In genomic region chr2:16351106-16351505, GRCm38 (mm10) we compare ENCODE assay signal across 18 mouse cellular contexts.
"Had no signal": no experiment of that assay in that cellular context is flagged by ENCODE, and none has a peak within 500 bp of the region (broad histone marks: within the 10 kb centered on the region; RNA-seq: fewer than 3 reads in every experiment).

No protein-coding gene starts in this region.

- H3K9ac ChIP-seq: limb, embryonic 12.5 days; limb, embryonic 15.5 days; liver, embryonic 12.5 days; liver, embryonic 15.5 days; lung, embryonic 15.5 days; midbrain, embryonic 12.5 days; neural tube, embryonic 13.5 days had no signal

- H3K4me1 ChIP-seq: limb, embryonic 12.5 days; liver, embryonic 12.5 days; liver, embryonic 15.5 days; lung, embryonic 15.5 days; midbrain, embryonic 12.5 days had no signal

- H3K9me3 ChIP-seq: limb, embryonic 12.5 days; limb, embryonic 15.5 days; liver, embryonic 12.5 days; liver, embryonic 15.5 days; lung, embryonic 15.5 days; midbrain, embryonic 12.5 days; neural tube, embryonic 13.5 days had no signal

- DNase-seq: kidney, adult 11 months; kidney, adult 9 months; kidney, postnatal 14 days; left cerebral cortex, postnatal 4 days; lung, adult 18-20 months; lung, postnatal 10 days; lung, postnatal 36 days; retina, postnatal 1 day had no signal

- ATAC-seq: liver, embryonic 12.5 days; midbrain, embryonic 16.5 days had no signal

- H3K4me2 ChIP-seq: limb, embryonic 12.5 days; limb, embryonic 15.5 days; liver, embryonic 12.5 days; liver, embryonic 15.5 days; lung, embryonic 15.5 days; midbrain, embryonic 12.5 days; neural tube, embryonic 13.5 days had no signal

- H3K36me3 ChIP-seq: limb, embryonic 12.5 days; limb, embryonic 15.5 days; liver, embryonic 12.5 days; liver, embryonic 15.5 days; lung, embryonic 15.5 days; midbrain, embryonic 12.5 days; neural tube, embryonic 13.5 days had no signal

- H3K27me3 ChIP-seq: limb, embryonic 12.5 days; limb, embryonic 15.5 days; lung, embryonic 15.5 days; midbrain, embryonic 12.5 days; neural tube, embryonic 13.5 days had no signal

- H3K4me3 ChIP-seq: limb, embryonic 12.5 days; limb, embryonic 15.5 days; liver, embryonic 12.5 days; liver, embryonic 15.5 days; lung, embryonic 15.5 days; midbrain, embryonic 12.5 days; myocyte; neural tube, embryonic 13.5 days had no signal

- H3K27ac ChIP-seq: limb, embryonic 12.5 days; limb, embryonic 15.5 days; liver, embryonic 12.5 days; liver, embryonic 15.5 days; lung, embryonic 15.5 days; midbrain, embryonic 12.5 days; neural tube, embryonic 13.5 days; stomach, postnatal 0 days had no signal
